Mouse (Mus musculus) thymus, postnatal 14 days (tissue): ENCODE data around the gene Strn4.

Experiments used
- DNase-seq: peaks from one replicate; pipeline ENCODE4 v3.0.0; 2021

The Strn4 gene

DNA sequence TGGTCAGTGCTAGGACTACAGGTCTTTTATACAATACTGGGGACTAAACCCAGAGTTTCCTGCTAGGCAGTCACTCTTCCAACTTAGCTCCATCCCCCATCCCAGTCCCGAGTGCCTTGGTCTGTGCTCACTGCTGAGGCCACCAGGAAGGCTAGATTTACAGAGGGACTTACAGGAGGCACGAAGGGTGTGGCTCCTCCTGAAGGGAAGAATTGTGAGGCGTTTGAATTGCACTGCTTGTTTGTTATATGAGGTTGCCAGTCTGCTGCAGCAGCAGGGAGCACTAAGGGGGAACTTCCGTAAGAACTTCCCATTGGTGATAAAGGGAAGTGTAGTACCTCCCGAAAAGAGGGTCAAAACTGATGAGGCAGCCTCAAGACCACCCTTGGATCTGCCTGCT, 64.9 kb downstream of the Strn4 start:
- DNase-seq, result no peak

DNA sequence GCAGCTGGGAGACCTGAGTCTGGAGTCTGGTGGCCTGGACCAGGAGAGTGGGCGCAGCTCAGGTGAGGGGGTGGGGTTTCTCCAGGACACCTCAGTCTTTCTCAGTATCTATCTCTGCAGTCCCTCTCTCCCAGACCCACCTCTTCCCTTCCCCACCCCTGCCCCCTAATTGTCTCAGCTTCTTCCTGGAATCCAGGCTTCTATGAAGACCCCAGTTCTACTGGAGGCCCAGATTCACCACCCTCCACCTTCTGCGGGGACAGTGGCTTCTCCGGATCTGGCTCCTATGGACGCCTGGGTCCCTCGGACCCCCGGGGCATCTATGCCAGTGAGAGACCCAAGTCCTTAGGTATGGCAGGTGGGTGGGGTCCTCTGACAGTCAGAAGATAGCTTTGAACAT, 67.5 kb downstream of the Strn4 start:
- DNase-seq, result no peak

DNA sequence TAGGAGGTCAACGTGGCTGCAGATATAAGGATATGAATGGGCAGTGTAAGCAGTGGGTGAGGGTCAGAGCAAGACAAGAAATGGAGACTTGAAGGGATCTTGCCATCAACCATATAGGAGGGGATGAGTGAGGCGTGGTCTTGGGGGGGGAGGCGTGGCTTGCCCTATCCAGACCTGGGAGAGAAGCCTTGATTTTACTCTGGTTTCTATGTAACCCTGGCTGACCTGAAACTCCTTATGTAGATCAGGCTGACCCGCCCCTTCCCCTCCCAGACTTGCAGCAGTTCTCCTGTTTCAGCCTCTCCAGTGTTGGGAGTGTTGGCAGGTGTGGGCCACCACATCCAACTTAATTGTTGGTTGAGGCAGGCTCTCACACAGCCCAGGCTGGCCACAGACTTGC, 68.6 kb downstream of the Strn4 start:
- DNase-seq, result no peak

DNA sequence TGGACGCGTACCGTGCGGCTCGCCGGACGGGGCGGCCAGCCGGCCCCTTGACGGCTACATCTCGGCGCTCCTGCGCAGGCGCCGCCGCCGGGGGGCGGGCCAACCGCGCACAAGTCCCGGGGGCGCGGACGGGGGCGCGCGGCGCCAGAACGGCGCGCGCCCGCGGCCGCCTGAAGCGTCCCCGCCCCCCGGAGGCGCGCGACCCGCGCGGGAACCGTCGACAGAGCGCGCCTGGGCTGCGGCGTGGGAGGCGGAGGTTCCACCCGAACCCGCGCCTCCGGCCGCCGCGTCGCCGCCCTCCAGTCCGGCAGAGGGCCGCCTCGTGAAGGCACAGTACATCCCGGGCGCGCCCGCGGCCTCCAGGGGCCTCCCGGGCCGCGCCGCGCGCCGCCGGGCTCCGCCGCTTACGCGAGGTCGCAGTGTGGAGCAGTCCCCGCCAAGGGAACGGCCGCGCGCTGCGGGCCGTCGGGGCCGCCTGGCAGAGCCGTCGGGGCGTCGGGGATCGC, 69.6 kb downstream of the Strn4 start:
- DNase-seq, result no peak

DNA sequence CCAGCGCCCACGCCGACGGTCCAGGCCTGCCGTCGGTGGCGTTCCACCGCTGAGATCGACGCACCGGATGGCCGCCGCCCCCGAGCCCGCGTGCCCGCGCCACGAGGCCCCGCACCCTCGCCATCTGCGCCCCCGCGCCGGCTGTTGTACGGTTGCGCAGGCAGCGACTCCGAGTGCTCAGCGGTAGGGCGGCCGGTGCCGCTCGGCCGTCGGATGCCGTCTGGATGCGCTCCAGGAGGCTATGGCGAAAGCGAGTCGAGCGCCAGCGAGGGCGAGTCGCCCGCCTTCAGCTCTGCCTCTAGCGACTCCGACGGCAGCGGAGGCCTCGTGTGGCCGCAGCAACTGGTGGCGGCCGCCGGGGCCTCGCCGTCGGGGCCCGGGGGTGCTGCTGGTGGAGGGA, 70.2 kb downstream of the Strn4 start:
- DNase-seq, result no peak
